Mouse (Mus musculus): ENCODE data around the gene Klhdc1.

DNA sequence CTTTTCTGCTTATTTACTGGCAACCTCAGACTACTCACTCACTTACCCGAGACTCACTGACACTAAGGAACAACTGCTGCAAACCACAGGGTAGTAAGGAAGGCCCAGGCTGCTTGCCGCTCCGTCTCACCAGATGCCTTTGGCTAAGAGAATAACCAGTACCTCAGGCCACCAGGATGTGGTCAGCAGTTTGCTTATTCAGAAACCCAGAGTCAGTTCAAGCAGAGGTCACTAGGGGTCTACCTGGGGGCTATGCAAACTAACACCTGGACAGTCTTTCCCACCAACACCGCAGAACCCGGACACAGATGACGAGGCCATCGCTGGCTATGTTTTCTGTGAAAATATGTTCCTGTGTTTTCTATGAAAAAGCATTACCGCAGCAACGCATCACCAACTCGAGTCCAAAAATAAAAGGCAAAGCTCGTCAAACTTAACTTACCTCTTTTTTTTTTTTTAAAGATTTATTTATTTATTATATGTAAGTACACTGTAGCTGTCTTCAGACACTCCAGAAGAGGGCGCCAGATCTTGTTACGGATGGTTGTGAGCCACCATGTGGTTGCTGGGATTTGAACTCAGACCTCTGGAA is 27.7 kb upstream of the Klhdc1 start:
- TF ChIP-seq CTCF (IDR thresholded peaks at IDR 0.05; ENCODE audit: low read depth) (no peak), EP300 (optimal IDR thresholded peaks at IDR 0.05) (no peak)

All from stomach, postnatal 0 days (tissue).